Mouse (Mus musculus): ENCODE results near the gene Gm7534.

DNA sequence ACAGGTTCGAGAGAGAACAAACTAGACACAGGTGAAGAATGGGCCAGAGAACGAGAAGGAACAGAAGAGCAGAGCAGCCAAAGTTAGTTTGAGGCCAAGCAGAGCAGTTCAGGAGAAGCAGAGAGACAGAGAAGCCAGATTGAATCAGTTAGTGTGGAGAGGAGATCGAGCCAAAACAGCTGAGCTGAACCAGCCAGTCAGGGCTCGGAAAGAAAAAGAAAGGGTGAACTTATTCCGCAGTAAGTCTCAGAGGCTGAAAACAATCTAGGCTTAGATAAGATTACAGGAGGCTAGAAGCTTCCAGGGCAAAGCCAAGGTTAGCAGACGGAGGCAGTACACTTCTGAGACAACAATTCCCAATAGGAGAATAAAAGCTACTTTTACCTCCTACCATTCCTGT is 37.8 kb downstream of the Gm7534 start:
- TF ChIP-seq MYOG (IDR thresholded peaks at IDR 0.05; ENCODE audit: control insufficient read depth, extremely low read depth, insufficient read length), result no peak
- TF ChIP-seq CTCF (IDR thresholded peaks at IDR 0.05; ENCODE audit: control insufficient read depth, insufficient read depth, insufficient read length), result no peak
- TF ChIP-seq MAX (IDR thresholded peaks at IDR 0.05), result no peak
- TF ChIP-seq CEBPB (IDR thresholded peaks at IDR 0.05; ENCODE audit: low read depth), result no peak
- TF ChIP-seq USF1 (IDR thresholded peaks at IDR 0.05; ENCODE audit: low read depth), result no peak
- no peak for TF ChIP-seq MYOD1 (IDR thresholded peaks at IDR 0.05; ENCODE audit: control insufficient read depth, insufficient read length, low read depth)
- TF ChIP-seq FOSL1 (IDR thresholded peaks at IDR 0.05; ENCODE audit: insufficient read depth, low read length, poor library complexity, severe bottlenecking), result no peak

Data from C2C12 (cell line).